Mouse (Mus musculus): ENCODE data around the gene Afap1l2. TPM values are rescaled to one million over a fixed set of nuclear protein-coding genes. Genes with fewer than 3 reads are reported as not detected.

Afap1l2 gene
- polyA plus RNA-seq, 1 experiment from 2014 or later: 5.5 TPM

- Histone ChIP-seq H3K27ac (no peak overlapping the region), H3K36me3 (no peaks in the 10 kb centered on the region), H3K9me3 (no peaks in the 10 kb centered on the region), H3K4me2 (replicated peaks) (no peak overlapping the region), H3K27me3 (no peaks in the 10 kb centered on the region), H3K9ac (replicated peaks) (no peak overlapping the region), H3K4me3 (replicated peaks) (no peak overlapping the region), H3K4me1 (replicated peaks) (no peaks in the 10 kb centered on the region)
- no peak for ATAC-seq
- 87% methylated on average over 3 of the region's 3 CpGs for WGBS
Observed at GRCm38 (mm10) chr19:56929392-56929791, 78.6 kb downstream of the Afap1l2 start.

- 67% methylated on average over 5 of the region's 5 CpGs for WGBS
- no peak for ATAC-seq
Observed at GRCm38 (mm10) chr19:56921744-56922143, 86.3 kb downstream of the Afap1l2 start.

GRCm38 (mm10) chr19:56920232-56920631 lies 87.8 kb downstream of the Afap1l2 start:
- Histone ChIP-seq H3K4me2 (replicated peaks) (no peak overlapping the region), H3K27me3 (no peaks in the 10 kb centered on the region), H3K36me3 (no peaks in the 10 kb centered on the region), H3K9me3 (no peaks in the 10 kb centered on the region), H3K4me3 (replicated peaks) (no peak overlapping the region), H3K4me1 (replicated peaks) (0 out of 2 replicates have a peak, but pooled peaks cover 2% of the 10 kb centered on the region), H3K27ac (no peak overlapping the region), H3K9ac (replicated peaks) (no peak overlapping the region)
- no peak for ATAC-seq
- 93% methylated on average over 13 of the region's 13 CpGs for WGBS

More at GRCm38 (mm10) chr19:56921744-56922143, 86.3 kb downstream of the Afap1l2 start:
- Histone ChIP-seq H3K9me3 (no peaks in the 10 kb centered on the region), H3K27ac (no peak overlapping the region), H3K36me3 (no peaks in the 10 kb centered on the region), H3K4me2 (replicated peaks) (no peak overlapping the region), H3K4me1 (replicated peaks) (0 out of 2 replicates have a peak, but pooled peaks cover 2% of the 10 kb centered on the region), H3K4me3 (replicated peaks) (no peak overlapping the region), H3K9ac (replicated peaks) (no peak overlapping the region), H3K27me3 (no peaks in the 10 kb centered on the region)

GRCm38 (mm10) chr19:56919628-56920027 lies 88.4 kb downstream of the Afap1l2 start:
- 28% methylated on average over 7 of the region's 7 CpGs for WGBS
- H3K4me3 ChIP-seq (replicated peaks): no peak overlapping the region
- 0 out of 2 replicates have a peak, but pooled peaks cover 2% of the 10 kb centered on the region for H3K4me1 ChIP-seq (replicated peaks)
- ATAC-seq: peak; percentile 71
- no peak overlapping the region for H3K4me2 ChIP-seq (replicated peaks)
- H3K9ac ChIP-seq (replicated peaks): no peak overlapping the region
- H3K27me3 ChIP-seq: no peaks in the 10 kb centered on the region
- no peaks in the 10 kb centered on the region for H3K9me3 ChIP-seq
- H3K27ac ChIP-seq: no peak overlapping the region
- no peaks in the 10 kb centered on the region for H3K36me3 ChIP-seq

- H3K27ac ChIP-seq: no peak overlapping the region
- H3K4me1 ChIP-seq (replicated peaks): peaks cover 10% of the 10 kb centered on the region
- H3K27me3 ChIP-seq: no peaks in the 10 kb centered on the region
- no peak for ATAC-seq
- no peaks in the 10 kb centered on the region for H3K36me3 ChIP-seq
- H3K9me3 ChIP-seq: no peaks in the 10 kb centered on the region
- H3K4me3 ChIP-seq (replicated peaks): no peak overlapping the region
- H3K4me2 ChIP-seq (replicated peaks): no peak overlapping the region
- no peak overlapping the region for H3K9ac ChIP-seq (replicated peaks)
- WGBS: 49% methylated on average over 6 of the region's 6 CpGs
Observed at GRCm38 (mm10) chr19:56915084-56915483, 92.9 kb downstream of the Afap1l2 start.

- H3K9me3 ChIP-seq: no peaks in the 10 kb centered on the region
- H3K36me3 ChIP-seq: no peaks in the 10 kb centered on the region
- no peaks in the 10 kb centered on the region for H3K27me3 ChIP-seq
- no peak overlapping the region for H3K9ac ChIP-seq (replicated peaks)
- H3K4me1 ChIP-seq (replicated peaks): peaks cover 10% of the 10 kb centered on the region
- ATAC-seq: no peak
- 93% methylated on average over 3 of the region's 3 CpGs for WGBS
- H3K4me2 ChIP-seq (replicated peaks): no peak overlapping the region
- H3K4me3 ChIP-seq (replicated peaks): no peak overlapping the region
- no peak overlapping the region for H3K27ac ChIP-seq
Observed at GRCm38 (mm10) chr19:56914658-56915057, 93.4 kb downstream of the Afap1l2 start.

- Histone ChIP-seq H3K27ac (no peak overlapping the region), H3K36me3 (no peaks in the 10 kb centered on the region), H3K9me3 (no peaks in the 10 kb centered on the region), H3K4me2 (replicated peaks) (no peak overlapping the region), H3K4me1 (replicated peaks) (peaks cover 10% of the 10 kb centered on the region), H3K27me3 (no peaks in the 10 kb centered on the region), H3K4me3 (replicated peaks) (no peak overlapping the region), H3K9ac (replicated peaks) (no peak overlapping the region)
- ATAC-seq: no peak
- 86% methylated on average over 4 of the region's 4 CpGs for WGBS
Observed at GRCm38 (mm10) chr19:56913761-56914160, 94.3 kb downstream of the Afap1l2 start.

GRCm38 (mm10) chr19:56910561-56910960 lies 97.5 kb downstream of the Afap1l2 start:
- no peaks in the 10 kb centered on the region for H3K27me3 ChIP-seq
- 48% methylated on average over 11 of the region's 11 CpGs for WGBS
- no peak overlapping the region for H3K4me3 ChIP-seq (replicated peaks)
- H3K4me1 ChIP-seq (replicated peaks): peaks cover 10% of the 10 kb centered on the region
- H3K9ac ChIP-seq (replicated peaks): no peak overlapping the region
- H3K4me2 ChIP-seq (replicated peaks): no peak overlapping the region
- no peaks in the 10 kb centered on the region for H3K9me3 ChIP-seq
- H3K27ac ChIP-seq: no peak overlapping the region
- H3K36me3 ChIP-seq: no peaks in the 10 kb centered on the region
- ATAC-seq: no peak

- Histone ChIP-seq H3K36me3 (no peaks in the 10 kb centered on the region), H3K9me3 (no peaks in the 10 kb centered on the region), H3K4me2 (replicated peaks) (no peak overlapping the region), H3K4me3 (replicated peaks) (no peak overlapping the region), H3K27ac (no peak overlapping the region), H3K4me1 (replicated peaks) (peaks cover 10% of the 10 kb centered on the region), H3K27me3 (no peaks in the 10 kb centered on the region), H3K9ac (replicated peaks) (no peak overlapping the region)
- WGBS: 76% methylated on average over 17 of the region's 17 CpGs
- peak; percentile 31; the same call in 1 of the 2 replicates for ATAC-seq
Observed at GRCm38 (mm10) chr19:56908472-56909270, 99.4 kb downstream of the Afap1l2 start.

GRCm38 (mm10) chr19:56907850-56908249 lies 100.2 kb downstream of the Afap1l2 start:
- H3K27ac ChIP-seq: no peak overlapping the region
- no peaks in the 10 kb centered on the region for H3K27me3 ChIP-seq
- no peak for ATAC-seq
- WGBS: 70% methylated on average over 3 of the region's 3 CpGs
- no peaks in the 10 kb centered on the region for H3K9me3 ChIP-seq
- no peak overlapping the region for H3K9ac ChIP-seq (replicated peaks)
- no peaks in the 10 kb centered on the region for H3K36me3 ChIP-seq
- peaks cover 10% of the 10 kb centered on the region for H3K4me1 ChIP-seq (replicated peaks)
- no peak overlapping the region for H3K4me2 ChIP-seq (replicated peaks)
- no peak overlapping the region for H3K4me3 ChIP-seq (replicated peaks)

GRCm38 (mm10) chr19:56905395-56905794 lies 102.6 kb downstream of the Afap1l2 start:
- Histone ChIP-seq H3K4me3 (replicated peaks) (no peak overlapping the region), H3K36me3 (no peaks in the 10 kb centered on the region), H3K9me3 (no peaks in the 10 kb centered on the region), H3K9ac (replicated peaks) (no peak overlapping the region), H3K27ac (no peak overlapping the region), H3K4me2 (replicated peaks) (no peak overlapping the region), H3K27me3 (no peaks in the 10 kb centered on the region), H3K4me1 (replicated peaks) (peaks cover under 1% of the 10 kb centered on the region)
- WGBS: 89% methylated on average over 7 of the region's 7 CpGs
- ATAC-seq: no peak

- Histone ChIP-seq H3K9me3 (no peaks in the 10 kb centered on the region), H3K27me3 (no peaks in the 10 kb centered on the region), H3K27ac (no peak overlapping the region), H3K4me3 (replicated peaks) (no peak overlapping the region), H3K9ac (replicated peaks) (no peak overlapping the region), H3K4me2 (replicated peaks) (no peak overlapping the region), H3K4me1 (replicated peaks) (no peaks in the 10 kb centered on the region), H3K36me3 (no peaks in the 10 kb centered on the region)
- WGBS: 81% methylated on average over 3 of the region's 3 CpGs
- ATAC-seq: no peak
Observed at GRCm38 (mm10) chr19:56904095-56904494, 103.9 kb downstream of the Afap1l2 start.

Data from midbrain, embryonic 13.5 days (tissue).